Mouse (Mus musculus): ENCODE measurements around the gene Sf3b2.

Gene Sf3b2

DNA sequence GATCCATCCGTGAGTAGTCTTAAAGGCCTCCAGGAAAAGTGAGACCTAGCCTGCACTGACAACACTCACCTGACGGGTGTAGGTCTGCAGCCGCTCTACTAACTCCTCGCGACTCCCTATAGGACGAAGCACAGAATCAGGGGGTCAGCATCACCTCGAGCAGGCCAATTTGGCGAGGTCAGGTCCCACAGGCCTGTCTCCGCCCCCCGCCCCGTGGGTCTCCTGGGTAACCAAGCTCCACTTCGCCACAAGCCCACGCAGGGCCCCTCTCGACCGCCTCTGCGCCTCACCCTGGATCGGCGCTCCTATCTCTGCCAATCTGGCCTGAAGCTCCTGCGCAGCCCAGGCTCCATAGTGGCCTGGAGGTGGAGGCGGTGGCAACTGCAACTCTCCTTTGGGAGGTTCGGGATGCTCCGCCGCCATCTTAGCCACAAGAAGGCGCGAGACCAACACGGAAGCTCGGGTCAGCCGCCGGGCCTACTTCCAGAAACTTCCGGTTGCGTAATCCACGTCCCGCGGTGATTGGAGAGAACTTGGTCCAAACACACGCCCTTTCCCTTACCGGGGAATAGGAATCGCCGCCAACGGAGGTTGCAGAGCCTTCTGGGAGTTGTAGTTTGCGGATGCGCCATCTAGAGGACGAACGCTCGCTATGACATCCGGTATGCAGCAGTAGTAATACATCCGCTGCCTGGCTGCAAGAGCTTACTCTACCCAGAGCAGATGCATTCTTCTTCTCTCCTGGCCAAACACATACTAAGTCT, at the start of gene Sf3b2:
Sf3b2 (minus strand) TSS at position 484 of the 764 bp plus-strand sequence.
- peak; percentile 88 to 97 for DNase-seq (ENCODE audit: low spot score in 2 of 2)

- DNase-seq (ENCODE audit: low spot score in 2 of 2), result no peak
Measured at GRCm38 (mm10) chr19:5341360-5341759, 46.1 kb upstream of the Sf3b2 start.

DNA sequence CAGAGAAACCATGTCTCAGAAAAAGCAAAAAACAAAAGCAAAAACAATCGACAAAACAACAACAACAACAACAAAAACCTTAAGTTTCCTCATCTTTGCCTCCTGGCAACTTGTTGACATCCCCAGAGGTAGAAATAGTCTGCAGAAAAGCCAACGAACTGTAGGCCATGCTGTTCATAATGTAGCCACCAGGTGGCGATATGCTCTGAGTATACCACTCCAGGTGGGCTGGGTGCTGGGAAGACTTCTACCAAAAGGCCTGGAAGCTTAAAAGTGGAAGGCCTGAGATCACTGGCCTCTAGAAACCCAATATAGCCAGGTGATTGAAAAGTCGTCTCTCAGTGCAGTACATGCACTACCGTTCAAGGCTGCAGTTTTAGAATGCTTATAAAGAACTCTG, 42.7 kb upstream of the Sf3b2 start:
- peak; percentile 71 to 85 for DNase-seq (ENCODE audit: low spot score in 2 of 2)

GRCm38 (mm10) chr19:5335441-5335840, 40.2 kb upstream of the Sf3b2 start, which contains the start of gene Catsper1:
Catsper1 (plus strand) TSS chr19:5335741.
- DNase-seq (ENCODE audit: low spot score in 2 of 2), result no peak

DNA sequence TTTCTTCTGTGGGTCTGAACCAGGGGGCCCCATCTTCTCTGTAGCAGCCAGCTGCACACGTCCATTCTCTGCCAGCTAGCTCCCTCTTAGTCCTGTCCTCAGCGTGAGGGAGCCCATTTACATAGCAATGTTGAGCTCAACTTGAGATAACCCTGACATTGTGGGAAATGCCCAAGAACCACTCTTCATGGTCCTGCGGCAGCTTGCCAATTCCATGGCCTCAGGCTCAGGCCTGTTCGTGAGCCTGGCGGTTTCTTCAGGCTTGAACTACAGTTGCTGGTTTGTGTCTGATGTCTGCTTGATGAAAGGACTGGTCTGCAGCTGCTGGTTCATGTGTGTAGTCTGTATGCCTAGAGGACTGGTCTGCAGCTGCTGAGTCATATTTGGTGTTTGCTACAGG, 39.5 kb upstream of the Sf3b2 start:
- no peak for DNase-seq (ENCODE audit: low spot score in 2 of 2)

DNA sequence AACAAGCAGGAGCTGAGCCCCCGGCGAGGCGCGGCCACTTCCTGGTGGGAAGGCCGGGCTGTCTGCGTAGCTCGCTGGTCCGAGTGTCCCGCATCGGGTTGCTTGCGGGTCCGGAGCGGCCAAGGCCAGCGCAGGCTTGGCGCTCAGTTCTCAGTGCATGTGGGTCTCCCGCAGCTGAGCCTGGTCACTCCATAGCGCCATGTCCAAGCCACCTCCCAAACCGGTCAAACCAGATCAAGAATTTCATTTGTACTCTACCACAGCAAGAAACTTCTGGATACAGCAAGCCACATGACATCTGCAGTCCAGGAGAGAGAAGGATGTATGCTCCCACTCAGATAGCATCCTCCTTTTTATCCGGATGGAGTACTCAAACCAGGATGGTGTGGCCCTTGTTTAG, 32.7 kb upstream of the Sf3b2 start:
- DNase-seq (ENCODE audit: low spot score in 2 of 2), result no peak

GRCm38 (mm10) chr19:5323801-5324200, 28.5 kb upstream of the Sf3b2 start:
- DNase-seq (ENCODE audit: low spot score in 2 of 2), result peak in 1 of 2 experiments; percentile 52

DNA sequence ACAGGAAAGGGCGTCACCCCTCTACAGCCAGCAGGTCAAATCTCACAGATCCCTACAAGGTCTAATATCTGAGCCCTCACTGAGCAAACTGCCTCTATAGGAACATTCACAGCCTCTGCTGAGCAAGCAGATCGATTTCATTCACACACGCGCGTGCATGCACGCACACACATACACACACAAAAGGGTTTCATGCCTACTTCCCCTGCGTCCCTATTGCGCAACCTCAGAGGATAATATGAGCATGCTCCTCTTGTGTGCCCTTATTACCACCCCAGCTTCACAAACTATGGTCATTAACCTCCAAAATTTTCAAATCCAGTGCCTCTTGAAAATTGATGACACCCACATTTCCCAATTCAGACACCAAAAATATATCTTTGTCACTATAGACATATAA, 17.9 kb upstream of the Sf3b2 start:
- DNase-seq (ENCODE audit: low spot score in 2 of 2), result no peak

DNA sequence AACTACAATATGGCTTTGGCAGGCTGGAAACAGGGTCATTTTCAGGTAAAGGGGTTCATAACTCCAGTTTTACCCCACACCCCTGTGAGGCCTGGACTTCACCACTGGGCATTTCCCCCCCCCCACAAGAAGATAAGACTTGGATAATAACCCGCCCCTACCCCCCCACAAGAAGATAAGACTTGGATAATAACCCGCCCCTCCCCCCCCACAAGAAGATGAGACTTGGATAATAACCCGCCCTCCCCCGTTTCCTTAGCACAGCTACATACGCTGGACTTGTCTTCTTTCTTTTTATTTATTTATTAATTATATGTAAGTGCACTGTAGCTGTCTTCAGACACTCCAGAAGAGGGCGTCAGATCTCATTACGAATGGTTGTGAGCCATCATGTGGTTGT, 13.8 kb upstream of the Sf3b2 start:
- DNase-seq (ENCODE audit: low spot score in 2 of 2), result no peak

GRCm38 (mm10) chr19:5306968-5307734, 11.9 kb upstream of the Sf3b2 start:
- DNase-seq (ENCODE audit: low spot score in 2 of 2), result peak in 1 of 2 experiments; percentile 26

DNA sequence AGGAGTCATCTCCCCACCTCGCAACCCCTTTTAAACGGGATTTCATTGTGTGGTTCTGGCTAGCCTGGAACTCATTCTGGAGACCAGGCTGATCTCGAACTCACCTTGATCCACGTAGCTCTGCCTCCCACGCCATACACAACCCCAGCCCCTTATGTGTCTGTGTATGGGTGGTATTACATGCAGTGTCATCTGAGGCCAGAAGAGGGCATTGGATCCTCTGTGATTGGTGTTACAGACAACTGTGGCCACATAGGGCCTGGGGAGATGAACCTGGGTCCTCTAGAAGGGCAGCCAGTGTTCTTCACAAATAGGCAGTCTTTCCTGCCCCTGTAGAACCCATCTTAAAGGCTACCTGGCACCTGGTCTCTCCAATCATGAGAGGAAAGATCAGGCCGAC, 11.0 kb upstream of the Sf3b2 start:
- DNase-seq (ENCODE audit: low spot score in 2 of 2), result no peak

GRCm38 (mm10) chr19:5302455-5302854, 7.2 kb upstream of the Sf3b2 start:
- DNase-seq (ENCODE audit: low spot score in 2 of 2), result peak; percentile 39 to 84

DNA sequence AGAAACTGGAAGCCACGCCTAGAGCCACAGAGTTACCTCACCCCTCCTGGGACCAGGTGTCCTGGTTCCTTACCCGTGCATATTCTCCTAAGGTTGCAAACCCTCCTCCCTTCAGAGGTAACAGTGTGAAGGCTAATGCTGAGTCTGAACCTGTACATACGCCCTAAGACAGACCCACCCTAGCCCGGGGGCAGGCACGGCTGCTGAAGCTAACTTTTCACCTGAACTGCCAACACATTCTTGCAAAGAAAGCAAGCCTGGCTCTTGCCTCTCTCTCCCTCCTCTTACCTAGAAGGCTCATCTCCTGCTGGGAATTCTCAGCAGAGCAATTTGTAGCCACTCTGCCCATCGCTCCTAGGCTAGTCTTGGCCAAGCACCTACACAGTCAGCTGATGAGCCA, 5.3 kb upstream of the Sf3b2 start:
- DNase-seq (ENCODE audit: low spot score in 2 of 2), result no peak

GRCm38 (mm10) chr19:5297903-5298800, 2.9 kb upstream of the Sf3b2 start, which contains the start of gene Gal3st3:
Gal3st3 (plus strand) TSS chr19:5298331.
- no peak for DNase-seq (ENCODE audit: low spot score in 2 of 2)

DNA sequence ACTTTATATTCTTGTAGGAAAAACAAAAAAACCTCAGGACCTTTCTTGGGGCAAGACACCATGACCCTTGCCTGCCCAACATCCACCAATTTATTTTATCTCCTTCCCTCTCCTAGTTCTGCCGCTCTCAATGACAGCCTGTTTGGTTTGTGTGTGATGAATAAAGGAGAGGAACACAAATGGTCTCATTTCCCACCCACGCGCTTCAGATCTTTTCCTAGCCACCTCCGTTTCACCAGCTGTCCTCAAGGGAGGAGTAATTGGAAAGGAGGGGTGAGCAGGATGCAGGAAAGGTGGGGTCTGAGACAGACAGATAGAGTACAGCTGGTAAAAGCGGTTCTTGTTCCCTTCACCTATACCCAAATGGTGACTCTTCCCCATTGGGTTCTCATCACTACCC, 1.4 kb upstream of the Sf3b2 start:
- DNase-seq (ENCODE audit: low spot score in 2 of 2), result peak in 1 of 2 experiments; percentile 11

- no peak for DNase-seq (ENCODE audit: low spot score in 2 of 2)
Measured at GRCm38 (mm10) chr19:5295736-5296075, 451 bp upstream of the Sf3b2 start.

- no peak for DNase-seq (ENCODE audit: low spot score in 2 of 2)
Measured at GRCm38 (mm10) chr19:5278381-5278780, 16.9 kb downstream of the Sf3b2 start.

GRCm38 (mm10) chr19:5277140-5277539, 18.1 kb downstream of the Sf3b2 start:
- DNase-seq (ENCODE audit: low spot score in 2 of 2), result peak in 1 of 2 experiments; percentile 14

- DNase-seq (ENCODE audit: low spot score in 2 of 2), result no peak
Measured at GRCm38 (mm10) chr19:5276531-5276930, 18.7 kb downstream of the Sf3b2 start.

- DNase-seq (ENCODE audit: low spot score in 2 of 2), result no peak
Measured at GRCm38 (mm10) chr19:5275736-5276135, 19.5 kb downstream of the Sf3b2 start.

GRCm38 (mm10) chr19:5274641-5275040, 20.6 kb downstream of the Sf3b2 start:
- no peak for DNase-seq (ENCODE audit: low spot score in 2 of 2)

GRCm38 (mm10) chr19:5273916-5274315, 21.3 kb downstream of the Sf3b2 start:
- DNase-seq (ENCODE audit: low spot score in 2 of 2), result no peak
